Mouse (Mus musculus) cerebellum, adult 8-10 months (tissue): ENCODE results near the gene Tmeff2.

Source experiments
- DNase-seq: peaks from one replicate; pipeline ENCODE4 v3.0.0; 2022

The Tmeff2 gene

DNA sequence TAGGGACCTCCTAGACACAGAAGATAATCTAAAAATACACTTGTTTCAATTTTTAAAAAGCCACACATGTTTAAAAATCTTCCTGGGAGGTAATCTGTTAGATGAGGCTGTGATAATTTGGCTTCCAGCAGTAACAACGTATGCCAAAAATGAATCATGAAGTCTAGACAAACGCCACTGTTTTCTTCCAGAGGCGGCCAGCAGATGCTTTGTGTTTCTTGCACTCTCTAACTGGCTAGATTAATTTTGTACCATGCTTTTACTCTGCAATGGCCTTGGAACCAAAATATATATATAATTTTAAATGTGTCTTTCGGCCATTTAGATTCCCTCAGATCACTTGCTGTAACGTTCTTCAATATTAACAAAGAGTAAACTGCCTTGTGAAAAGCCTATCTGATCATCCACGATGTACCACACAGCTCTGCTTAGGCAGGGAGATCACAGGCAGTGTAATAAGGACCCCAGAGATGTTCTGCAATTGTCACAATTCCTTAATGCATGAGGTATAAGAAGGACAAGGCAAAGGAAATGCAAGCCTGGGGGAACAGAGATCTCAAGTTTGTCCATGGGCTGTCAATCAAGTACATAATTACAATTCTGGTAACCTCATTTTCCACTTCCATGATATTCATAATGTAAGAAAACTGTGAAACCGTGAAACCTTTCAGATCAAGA lies 80.8 kb downstream of the Tmeff2 start:
- no peak for DNase-seq

DNA sequence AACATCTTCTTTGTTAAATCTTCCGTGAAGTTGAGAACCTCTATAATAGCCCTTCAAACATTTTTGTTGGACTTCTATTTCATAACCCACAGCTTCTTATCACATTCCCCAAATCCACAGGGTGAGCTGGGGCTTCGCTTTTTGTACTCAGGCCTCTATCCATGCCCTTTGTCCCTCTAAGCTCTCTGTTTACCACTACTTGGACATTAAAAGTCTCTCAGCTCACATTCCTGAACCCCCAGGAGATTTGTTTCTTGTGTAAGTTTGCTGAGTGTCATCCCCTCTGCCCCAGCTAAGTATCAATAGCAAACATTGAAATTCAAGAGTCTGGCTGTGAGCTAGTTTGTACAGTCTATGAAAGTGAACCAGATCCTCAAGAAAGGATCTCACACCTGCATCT lies 90.2 kb downstream of the Tmeff2 start:
- DNase-seq, result no peak

- no peak for DNase-seq
Measured at GRCm38 (mm10) chr1:50994505-50994904, 94.1 kb downstream of the Tmeff2 start.

GRCm38 (mm10) chr1:50999793-51000192 lies 99.3 kb downstream of the Tmeff2 start:
- DNase-seq, result no peak

- no peak for DNase-seq
Measured at GRCm38 (mm10) chr1:51008344-51008743, 107.9 kb downstream of the Tmeff2 start.

DNA sequence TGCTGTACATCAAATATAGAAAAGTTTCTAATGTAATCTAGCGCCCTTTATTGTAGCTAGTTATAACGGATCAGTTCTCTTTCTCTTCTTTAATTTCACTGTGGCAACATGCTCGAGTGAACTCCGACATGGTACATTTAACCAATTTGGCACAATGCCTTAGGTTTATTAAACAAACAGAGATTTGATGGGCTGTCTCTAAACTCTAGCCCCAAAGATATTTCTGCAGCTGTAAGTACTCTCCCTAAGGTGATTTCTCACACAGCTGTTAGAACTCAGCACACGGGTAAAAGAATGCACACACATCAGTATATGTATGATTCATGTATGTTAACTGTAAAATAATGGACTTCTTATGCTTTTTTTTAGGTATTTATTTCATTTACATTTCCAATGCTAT lies 139.8 kb downstream of the Tmeff2 start:
- DNase-seq, result no peak

- DNase-seq, result no peak
Measured at GRCm38 (mm10) chr1:51044810-51045209, 144.4 kb downstream of the Tmeff2 start.

DNA sequence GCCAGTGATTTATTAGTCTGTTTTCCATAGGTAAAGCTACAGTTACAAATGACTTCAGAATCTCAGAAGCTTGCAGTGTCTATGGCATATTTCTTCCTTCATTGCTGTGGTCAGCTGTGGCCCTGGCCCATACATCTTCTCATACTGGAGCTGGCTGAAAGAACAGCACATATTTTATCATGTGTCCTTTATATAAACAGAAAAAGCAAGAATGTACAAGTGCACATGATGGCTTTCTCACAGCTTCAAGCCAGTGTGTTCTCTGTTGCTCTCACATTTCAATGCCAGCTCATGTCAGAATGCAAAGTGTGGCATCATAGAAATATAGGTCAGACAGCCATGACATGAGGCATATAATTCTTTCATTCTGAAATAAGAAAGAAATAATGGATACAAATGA lies 164.1 kb downstream of the Tmeff2 start:
- no peak for DNase-seq

GRCm38 (mm10) chr1:51065652-51066051 lies 165.2 kb downstream of the Tmeff2 start:
- DNase-seq, result no peak

DNA sequence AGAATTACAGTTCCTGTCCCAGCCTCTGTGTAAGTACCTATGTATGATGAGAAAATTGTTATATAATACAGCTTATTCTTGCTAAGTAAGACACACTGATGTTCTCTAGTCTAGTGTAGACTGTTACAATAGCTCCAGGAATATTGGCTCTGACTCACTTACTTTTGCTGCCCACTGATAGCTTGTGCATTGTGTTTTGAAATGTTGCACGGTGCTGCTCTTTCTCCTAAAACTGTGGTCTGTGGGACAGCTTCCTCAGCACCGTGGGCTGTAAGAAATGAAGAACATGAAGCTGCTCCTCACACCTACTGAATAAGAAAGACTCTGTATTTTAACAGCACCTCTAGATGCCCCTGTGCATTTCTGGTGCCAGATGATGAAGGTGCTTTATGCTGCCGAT lies 168.4 kb downstream of the Tmeff2 start:
- DNase-seq, result no peak

- DNase-seq, result no peak
Measured at GRCm38 (mm10) chr1:51069288-51069687, 168.8 kb downstream of the Tmeff2 start.

- DNase-seq, result no peak
Measured at GRCm38 (mm10) chr1:51074076-51074475, 173.6 kb downstream of the Tmeff2 start.

DNA sequence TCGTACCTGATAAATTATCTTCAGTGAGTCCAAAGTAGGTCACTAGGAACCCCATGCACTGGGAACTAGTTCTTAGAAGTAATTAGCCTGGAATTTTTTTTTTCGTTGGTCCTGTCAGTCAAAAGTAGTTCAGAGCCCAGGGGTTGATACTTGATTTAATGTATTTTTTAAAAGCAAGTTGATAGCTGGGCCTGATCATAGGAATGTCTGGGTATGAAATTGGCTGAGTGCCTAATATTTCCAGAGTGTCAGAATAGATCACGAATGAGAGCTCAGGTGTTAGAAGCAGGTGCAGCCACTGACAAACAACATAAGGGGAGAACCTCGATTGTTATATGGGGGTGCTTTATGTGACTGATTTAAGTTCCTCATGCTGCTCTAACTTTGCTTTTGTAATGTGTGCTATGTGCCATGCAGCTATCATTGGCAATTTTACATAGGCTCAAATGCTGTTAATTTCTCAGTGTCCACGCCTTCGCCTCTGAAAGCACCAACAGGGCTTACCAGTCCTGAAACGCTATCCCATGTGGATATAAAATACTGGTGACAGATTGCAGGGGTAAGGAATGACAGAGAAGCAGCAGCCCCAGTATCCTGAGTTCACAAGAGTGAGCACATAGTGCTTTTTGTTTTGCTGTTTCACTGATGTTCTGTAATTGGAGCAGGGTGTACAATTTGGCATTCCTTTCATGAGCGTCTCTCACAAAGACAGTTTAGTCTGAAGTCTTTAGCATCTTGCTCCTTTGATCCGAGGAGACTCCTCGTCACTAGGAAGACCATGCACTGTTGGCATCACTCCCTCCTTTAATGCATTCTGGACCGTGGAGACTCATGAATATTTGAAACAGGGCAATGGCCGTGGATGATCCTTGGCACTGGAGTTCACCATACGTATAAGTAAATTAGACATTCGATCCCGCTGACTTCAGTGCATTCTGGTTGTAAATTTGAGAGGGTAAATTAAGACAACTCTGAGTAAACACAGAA lies 175.6 kb downstream of the Tmeff2 start:
- no peak for DNase-seq

GRCm38 (mm10) chr1:51088921-51089320 lies 188.5 kb downstream of the Tmeff2 start:
- peak; percentile 57 for DNase-seq

DNA sequence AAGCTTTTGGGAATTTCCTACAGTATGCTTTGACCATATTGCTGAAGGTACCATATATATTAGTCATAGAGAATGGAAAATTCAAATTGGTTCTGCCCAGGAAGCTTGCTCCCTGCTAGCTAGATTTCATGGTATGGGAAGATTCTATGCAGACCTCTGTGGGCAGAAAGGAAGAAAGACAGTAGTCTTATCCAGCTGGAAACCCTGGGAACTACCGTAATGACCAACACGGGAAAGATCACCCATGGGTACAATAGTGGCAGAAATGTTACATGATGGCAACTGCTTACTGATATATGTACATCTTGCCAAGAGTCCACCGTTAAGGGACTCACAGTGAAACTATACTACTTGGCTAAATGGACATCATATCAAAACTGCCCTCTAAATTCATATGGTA lies 189.4 kb downstream of the Tmeff2 start:
- no peak for DNase-seq

GRCm38 (mm10) chr1:51090212-51090761 lies 189.8 kb downstream of the Tmeff2 start:
- DNase-seq, result no peak

GRCm38 (mm10) chr1:51094713-51095112 lies 194.3 kb downstream of the Tmeff2 start:
- no peak for DNase-seq

- no peak for DNase-seq
Measured at GRCm38 (mm10) chr1:51096848-51097598, 196.6 kb downstream of the Tmeff2 start.

DNA sequence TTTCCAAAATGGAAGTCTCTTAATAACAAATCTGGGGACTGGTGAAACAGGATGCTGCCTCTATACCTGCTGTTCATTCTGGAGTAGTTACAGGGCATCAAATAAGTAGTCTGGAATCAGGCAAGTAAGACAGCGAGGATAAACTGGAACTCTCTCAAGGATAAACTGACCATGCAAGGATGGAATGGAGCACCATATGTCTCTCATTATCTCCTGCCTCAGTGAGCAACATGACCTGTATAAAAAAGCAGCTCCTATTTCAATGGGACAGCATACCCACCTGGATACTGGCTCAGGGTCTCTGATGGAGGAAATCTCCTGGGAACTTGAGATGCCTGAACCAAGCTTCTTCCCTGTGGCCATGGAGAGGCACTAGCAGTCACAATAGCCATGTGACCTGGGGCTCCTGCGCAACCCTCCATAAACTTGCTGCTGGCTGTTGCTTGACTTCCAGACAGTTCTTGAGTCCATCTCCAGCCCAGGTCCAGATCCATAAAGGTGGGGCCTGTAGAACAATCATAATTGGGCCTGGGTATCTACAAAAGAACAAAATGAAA lies 200.7 kb downstream of the Tmeff2 start:
- DNase-seq, result peak; percentile 67

DNA sequence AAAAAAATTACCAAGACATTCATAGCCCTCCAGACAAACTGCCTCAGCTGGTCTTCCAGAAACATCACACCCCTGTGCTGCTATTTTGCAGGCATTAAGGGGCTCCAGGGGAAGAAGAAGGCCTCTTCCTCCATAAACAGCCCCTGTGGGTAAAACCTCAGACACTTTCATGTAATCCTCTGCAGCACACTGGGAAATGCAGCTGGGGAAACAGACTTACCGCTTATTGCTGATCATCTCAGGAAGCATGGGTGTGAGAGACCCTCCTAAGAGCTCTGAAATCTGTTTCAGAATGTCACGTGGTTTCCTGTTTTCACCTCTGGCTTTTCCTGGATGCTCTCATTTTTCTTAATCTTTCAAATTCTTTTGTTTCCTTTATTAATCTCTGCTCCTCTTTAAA lies 204.3 kb downstream of the Tmeff2 start:
- DNase-seq, result no peak

- no peak for DNase-seq
Measured at GRCm38 (mm10) chr1:51106401-51106920, 206.0 kb downstream of the Tmeff2 start.

DNA sequence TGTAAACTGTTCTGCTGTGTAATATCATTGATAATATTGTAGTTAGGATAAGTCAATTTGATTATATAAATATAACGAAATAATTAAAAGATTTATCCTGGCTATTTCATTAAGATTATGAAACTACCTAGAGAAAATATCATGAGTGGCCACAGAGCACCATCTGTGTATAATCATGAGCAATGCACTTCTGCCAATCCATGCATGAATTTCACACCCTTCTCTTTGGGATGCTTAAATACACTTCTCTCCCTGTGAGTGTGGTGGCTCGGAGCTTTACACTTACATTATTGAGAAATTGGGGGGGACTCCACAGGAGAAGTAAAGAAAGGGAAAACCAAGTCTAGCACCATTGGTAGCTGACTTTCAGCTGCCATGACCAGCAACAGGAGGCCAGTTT lies 206.9 kb downstream of the Tmeff2 start:
- peak; percentile 32 for DNase-seq
